Mouse (Mus musculus): ENCODE results near the gene Traf3ip2.
A peak's percentile ranks its signal among the peaks of the same experiment; 100 is the strongest.

The Traf3ip2 gene

DNA sequence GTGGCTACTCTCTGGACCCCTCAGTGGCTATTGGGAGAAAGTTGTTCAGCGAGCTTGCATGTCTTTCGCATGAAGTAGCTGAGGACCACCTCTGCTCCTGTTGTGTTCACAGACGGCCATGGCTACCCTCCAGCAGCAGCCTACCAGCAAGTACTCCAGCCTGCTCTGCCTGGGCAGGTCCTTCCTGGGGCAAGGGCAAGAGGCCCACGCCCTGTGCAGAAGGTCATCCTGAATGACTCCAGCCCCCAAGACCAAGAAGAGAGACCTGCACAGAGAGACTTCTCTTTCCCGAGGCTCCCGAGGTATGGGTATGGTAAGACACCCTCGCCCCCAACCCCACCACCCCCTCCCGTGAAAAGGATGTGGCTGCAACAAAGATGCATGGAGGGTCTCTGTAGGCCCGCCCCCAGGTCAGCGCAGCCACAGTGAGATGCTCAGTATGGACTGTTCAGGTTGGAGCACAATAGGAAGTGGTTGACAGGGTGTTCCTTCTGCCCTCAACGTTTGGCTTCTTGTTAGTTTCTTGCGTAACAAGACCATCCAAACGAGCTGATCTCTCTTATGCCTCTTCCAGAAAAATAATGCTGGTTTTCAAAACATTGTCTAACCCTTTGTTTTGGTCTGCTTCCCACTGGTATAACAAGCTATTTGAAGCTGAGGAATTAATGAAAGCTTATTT lies 21.8 kb downstream of the Traf3ip2 start:
- DNase-seq: no peak

DNA sequence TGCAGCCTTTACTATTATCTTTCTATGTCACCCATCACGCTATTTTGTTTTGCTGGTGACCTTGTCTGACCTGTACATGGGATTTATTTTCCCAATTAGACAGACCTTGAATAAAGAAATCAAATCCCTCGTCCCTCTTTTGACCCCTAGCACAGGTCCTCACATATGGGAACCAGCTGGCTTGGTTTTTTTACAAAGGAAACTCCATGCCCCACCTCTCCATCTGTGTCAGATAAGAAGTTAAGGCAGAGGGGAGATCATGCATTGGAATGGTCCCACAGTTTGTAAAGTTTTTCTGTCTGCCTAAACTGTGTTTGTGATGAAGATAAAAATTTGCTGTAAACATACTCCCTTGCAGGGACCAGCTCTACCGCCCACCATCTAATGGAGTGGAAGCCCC lies 26.1 kb downstream of the Traf3ip2 start:
- no peak for DNase-seq

GRCm38 (mm10) chr10:39639783-39640182 lies 27.0 kb downstream of the Traf3ip2 start:
- DNase-seq: no peak

DNA sequence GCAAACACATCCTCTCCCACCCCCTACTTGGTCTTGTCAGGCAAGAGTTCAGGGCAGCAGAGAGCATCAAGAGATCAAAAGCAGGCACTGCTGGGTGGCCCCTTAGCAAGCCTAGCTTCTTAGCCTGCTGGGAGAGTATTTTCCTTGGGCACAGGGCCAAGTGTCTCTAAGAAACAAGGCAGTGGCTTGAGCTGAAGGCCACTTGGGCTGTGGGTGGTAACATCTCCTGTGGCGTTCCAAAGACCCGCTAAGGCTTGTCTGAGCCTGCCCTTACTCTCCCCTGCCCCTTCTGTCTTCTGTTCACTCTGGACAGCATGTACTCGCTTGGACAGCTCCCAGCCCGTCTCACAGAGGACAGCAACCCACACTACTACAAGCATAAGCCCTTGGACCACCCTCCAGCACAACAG lies 28.1 kb downstream of the Traf3ip2 start:
- peak; percentile 27 for DNase-seq

DNA sequence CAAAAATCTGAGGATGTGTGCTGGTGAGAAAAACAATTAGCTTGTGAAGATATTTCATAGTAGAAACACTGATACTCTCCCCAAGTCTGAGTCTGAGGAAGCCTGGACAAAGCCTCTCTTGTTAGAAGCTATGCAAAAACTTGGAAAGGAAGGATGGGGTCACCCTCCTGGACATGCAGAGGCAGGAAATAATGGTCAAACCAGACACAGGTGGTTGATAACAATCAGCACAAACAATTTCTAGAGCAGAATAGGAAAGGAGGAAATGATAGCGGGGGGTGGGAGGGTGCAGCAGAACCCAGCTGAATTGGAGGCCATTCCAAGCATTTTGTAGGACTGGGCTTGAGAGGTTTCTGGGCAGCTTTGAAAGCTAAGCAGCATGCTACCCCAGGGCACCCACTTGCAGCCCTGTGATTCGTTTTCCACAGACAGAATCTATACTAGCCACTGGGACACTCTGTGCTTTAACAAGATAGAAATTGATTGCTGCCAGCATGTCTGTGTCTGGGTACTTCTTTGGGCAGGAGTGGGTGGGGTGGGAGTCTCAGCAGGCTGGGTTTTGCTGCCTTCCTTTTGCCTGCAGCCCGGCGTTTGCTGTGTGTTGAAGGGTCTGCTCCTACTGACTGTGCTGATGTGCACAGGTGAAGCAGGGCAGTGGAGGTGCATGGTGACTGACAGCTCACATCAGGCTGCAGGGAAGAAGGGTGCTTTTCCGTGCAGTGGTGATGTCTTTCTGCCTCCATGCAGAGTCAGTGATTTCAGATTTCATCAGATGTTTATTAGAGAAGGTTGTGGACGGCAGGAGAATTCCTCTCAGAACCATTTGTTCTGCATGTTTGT lies 33.3 kb downstream of the Traf3ip2 start:
- no peak for DNase-seq

GRCm38 (mm10) chr10:39646629-39647019 lies 33.9 kb downstream of the Traf3ip2 start:
- DNase-seq: peak; percentile 86

DNA sequence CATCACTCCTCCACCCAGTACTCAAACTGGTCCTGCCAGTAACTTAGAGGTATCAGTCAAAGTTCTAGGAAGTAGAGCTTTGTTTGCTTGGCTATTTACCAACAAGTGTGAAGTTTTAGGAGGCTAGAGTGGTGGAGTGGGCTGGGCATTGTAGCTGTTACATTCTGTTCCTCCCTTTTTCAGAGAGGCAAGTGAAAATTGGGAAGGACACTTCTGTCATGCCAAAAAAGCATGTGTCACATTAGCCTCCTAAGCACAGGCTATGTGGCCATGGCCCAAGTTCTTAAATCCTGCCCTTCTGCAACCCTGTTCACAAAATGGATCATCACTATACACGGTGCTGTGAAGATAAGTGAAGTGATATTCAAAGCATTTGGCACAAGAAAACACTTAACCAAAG lies 34.4 kb downstream of the Traf3ip2 start:
- peak; percentile 47 for DNase-seq

GRCm38 (mm10) chr10:39648278-39648677 lies 35.5 kb downstream of the Traf3ip2 start:
- DNase-seq: peak; percentile 91

DNA sequence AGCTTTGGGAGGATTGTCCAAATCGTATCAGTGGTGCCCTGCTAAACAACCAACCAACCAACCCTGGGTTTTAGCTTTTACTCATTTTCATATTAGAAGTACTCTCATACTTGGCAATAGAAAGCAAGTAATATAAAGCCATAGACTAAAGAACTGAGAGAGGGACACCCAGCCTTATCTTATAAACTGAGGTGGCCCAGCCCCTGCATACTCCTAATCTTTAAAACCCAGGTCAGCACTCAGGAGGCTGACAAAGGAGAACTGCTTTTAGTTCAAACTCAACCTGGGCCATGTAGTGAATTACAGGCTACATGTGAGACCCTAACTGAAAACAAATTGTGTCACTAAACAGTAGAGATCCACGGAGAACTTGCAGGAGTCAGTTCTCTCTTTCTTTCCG lies 36.8 kb downstream of the Traf3ip2 start:
- DNase-seq: no peak

DNA sequence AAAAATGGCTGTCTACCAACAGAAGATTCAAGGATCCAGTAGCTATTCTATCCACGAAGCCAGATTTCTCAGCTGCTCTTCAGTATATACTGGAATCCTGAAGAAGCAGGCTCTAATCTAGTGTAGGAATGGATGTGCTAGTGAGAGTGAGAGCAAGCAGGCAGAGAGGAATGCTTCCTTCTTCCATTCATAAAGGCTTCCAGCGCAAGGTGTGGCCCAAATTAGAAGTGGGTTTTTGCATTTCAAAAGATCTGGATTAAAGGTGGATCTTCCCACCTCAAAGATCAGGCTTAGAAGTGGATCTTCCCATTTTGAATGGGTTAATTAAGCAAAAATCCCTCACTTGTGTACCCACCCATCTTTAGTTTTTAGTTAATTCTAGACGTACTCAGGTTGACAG lies 37.6 kb downstream of the Traf3ip2 start:
- DNase-seq: no peak

GRCm38 (mm10) chr10:39654001-39654416 lies 41.3 kb downstream of the Traf3ip2 start:
- no peak for DNase-seq

DNA sequence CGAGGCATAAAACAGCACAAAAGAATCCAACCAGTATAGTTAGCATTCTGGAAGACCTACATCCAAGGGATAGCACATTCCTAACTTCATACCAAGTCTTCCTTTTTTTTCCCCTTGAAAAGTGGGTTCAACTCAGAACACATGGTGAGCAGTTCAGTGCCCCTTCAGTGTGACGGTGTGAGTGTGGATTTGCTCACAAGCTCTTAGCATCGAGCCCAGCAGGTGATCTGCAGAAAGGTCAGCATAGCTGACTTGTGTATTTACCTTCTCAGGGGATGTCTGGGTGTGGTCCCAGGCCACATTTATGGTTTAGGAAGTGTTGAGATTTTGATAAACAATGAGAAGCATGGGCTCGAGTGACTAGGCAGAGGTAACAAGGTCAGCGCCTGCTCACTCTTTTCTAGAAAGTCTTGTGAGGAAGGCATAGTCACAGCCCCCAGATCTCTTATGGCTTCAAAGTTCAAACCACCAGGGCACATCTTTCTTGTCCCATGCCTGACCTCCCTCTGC lies 46.2 kb downstream of the Traf3ip2 start:
- no peak for DNase-seq

GRCm38 (mm10) chr10:39659411-39660268 lies 46.9 kb downstream of the Traf3ip2 start:
- peak; percentile 71 for DNase-seq

- DNase-seq: no peak
These were observed 47.5 kb downstream of the Traf3ip2 start for GRCm38 (mm10) chr10:39660269-39660655.

DNA sequence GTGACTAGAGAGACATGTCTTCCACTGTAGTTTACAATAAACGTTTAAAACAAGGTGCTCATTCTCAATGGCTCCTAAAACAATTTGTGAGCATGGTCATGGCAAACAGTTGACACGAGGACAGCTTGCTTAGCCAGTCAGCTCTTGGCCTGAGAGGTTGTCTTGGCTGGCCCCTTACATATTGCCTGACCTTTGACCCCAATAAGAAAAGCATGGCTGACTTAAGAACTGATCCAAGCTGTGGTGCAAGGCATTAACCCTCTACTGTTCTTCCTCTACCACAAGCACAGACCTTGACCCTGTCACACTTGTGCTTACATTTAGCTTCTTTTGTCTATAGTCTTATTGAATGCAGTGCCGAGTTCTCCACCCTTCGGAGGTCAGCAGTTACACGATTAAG lies 48.0 kb downstream of the Traf3ip2 start:
- no peak for DNase-seq

DNA sequence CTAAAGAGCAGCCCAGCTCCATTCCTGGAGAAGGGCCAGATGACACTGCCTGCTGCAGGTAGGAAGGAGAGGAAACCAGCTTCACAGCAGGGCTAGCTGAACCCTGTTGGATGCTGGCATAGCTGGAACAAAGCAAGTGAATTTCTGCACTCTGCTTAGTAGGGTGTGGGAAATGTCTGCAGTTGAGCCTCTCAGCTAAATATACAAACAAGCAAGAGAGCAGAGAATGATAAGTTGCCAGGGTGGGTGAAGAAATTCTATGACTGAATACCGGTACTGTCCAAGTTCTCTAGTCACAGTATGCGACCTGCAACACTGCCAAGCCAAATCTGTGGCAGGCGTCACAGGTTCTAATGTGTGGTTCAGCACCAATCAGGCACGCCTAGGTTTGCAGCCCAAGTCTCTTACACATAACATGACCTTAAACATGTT lies 52.4 kb downstream of the Traf3ip2 start:
- peak; percentile 68 for DNase-seq

DNA sequence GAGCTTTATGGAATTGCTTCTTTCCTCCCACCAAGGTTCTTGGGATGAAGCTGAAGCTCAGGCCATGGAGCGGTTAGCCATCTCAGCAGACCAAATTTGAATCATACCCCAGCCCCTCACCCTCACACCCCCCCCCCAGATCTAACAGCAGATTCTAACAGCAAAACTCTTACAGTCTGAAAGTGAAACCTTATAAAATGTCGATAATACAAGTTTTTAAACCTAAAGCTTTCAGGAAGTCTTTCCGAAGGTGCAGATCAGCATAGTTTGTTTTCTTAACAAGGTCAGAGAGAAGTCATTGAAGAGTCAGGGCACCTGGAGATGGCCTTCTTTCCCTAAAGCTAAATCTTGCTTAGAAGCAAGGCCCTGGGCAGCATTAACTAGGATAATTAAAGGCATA lies 53.3 kb downstream of the Traf3ip2 start:
- DNase-seq: no peak

GRCm38 (mm10) chr10:39671451-39671850 lies 58.7 kb downstream of the Traf3ip2 start:
- no peak for DNase-seq

DNA sequence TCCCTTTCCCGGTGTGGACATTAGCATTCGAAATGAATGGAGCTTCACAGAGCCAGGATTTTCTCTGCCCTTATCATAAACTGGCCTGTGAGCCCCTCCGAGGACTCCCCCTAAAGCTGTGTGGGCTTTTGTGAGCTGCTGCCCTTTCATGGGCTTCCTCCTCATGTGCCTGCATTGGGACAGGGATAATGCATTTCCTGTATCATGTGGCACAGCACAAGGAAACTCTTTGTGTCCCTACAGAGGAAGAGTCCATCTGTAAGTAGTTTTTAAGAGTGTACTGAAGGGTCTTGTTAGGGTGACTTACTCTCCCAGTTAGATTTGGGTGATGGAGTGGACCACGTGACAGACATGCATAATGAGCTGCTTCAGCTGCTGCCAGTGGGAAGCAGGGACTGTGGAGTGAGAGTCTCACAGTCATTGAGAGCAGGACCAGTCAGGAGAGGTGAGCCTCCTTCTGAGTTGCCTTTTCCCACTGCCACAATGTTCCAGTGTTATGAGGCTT lies 59.9 kb downstream of the Traf3ip2 start:
- DNase-seq: no peak

DNA sequence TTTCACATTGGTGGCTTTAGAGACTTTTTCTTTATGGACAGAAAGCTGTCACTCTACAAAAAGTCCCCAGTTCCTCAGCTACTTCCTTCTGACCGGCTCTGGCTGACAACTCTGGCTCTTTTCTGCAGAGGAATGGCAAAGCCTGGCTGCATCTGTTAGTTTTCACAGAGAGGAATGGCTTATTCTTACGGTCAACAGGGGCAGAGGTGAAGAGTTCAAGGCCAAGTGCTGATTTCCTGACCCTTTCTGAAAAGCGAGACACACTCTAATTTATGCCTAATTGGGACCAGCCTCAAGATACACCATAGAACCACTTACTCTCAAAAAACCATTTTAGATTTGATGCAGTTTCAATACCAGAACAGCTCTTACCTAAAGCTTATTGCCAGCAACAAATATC lies 61.4 kb downstream of the Traf3ip2 start:
- no peak for DNase-seq

DNA sequence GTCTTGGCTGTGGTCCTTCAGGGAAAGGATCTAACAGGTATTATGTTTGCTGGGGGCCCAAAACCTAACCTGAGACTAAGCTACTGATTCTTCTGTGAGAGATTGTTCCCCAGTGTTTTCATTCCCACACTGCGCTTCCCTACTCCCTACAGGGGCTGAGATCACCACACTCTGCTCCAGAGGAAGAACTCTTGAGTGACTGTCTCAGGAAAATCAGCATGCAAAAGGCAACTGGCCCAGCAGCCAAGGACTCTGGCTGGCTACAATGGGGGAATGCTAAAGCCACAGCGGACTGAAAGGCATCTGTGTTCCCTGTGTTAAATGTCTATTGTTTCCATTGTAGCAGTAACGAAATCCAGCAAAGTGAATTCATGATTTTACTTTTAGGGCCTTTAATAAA lies 62.0 kb downstream of the Traf3ip2 start:
- no peak for DNase-seq

GRCm38 (mm10) chr10:39678199-39678791 lies 65.6 kb downstream of the Traf3ip2 start:
- no peak for DNase-seq

GRCm38 (mm10) chr10:39681014-39681413 lies 68.3 kb downstream of the Traf3ip2 start:
- DNase-seq: no peak
